Mouse (Mus musculus): ENCODE results near the gene Lypd4. TPM values are rescaled to one million over a fixed set of nuclear protein-coding genes. Genes with fewer than 3 reads are reported as not detected.

The Lypd4 gene
- polyA plus RNA-seq (2017; shearing (Covaris generic)), result not detected

GRCm38 (mm10) chr7:24869532-24870165 lies at the start of gene Lypd4, which contains the start of gene Dmrtc2:
TSS of gene Lypd4 (minus strand) at chr7:24869941.
TSS of gene Dmrtc2 (plus strand) at chr7:24870057.

GRCm38 (mm10) chr7:24902630-24903443 lies 33.1 kb upstream of the Lypd4 start, which contains the start of gene Arhgef1:
TSS of gene Arhgef1 (plus strand) at chr7:24902912.

GRCm38 (mm10) chr7:24897224-24897623 lies 27.5 kb upstream of the Lypd4 start, which contains the start of gene Cd79a:
TSS of gene Cd79a (plus strand) at chr7:24897381.

GRCm38 (mm10) chr7:24883896-24884692 lies 14.4 kb upstream of the Lypd4 start, which contains the start of gene Rps19:
TSS of gene Rps19 (plus strand) at chr7:24884371.

GRCm38 (mm10) chr7:24861913-24862312 lies 7.8 kb downstream of the Lypd4 start, which contains the start of gene Gm9844:
TSS of gene Gm9844 (plus strand) at chr7:24862213.

Other genes with a start within 250 kb of the Lypd4 start
- 1 to 10 TPM in 1 of 2 experiments, under 1 TPM in 1; 0.19 to 1.1 TPM for gene Lypd3, start 233.4 kb downstream of the Lypd4 start, polyA plus RNA-seq (2017; shearing (Covaris generic))
- under 1 TPM in 1 of 2 experiments, not detected in 1; 0.36 TPM for gene Tex101, start 193.3 kb downstream of the Lypd4 start, polyA plus RNA-seq (2017; shearing (Covaris generic))
- gene BC049730, start 160.7 kb downstream of the Lypd4 start, polyA plus RNA-seq (2017; shearing (Covaris generic)), result under 1 TPM; 0.13 to 0.31 TPM
- 1 to 10 TPM in 1 of 2 experiments, not detected in 1; 2.5 TPM for gene Gm4763, start 143.0 kb downstream of the Lypd4 start, polyA plus RNA-seq (2017; shearing (Covaris generic))
- gene Cd177, start 109.6 kb downstream of the Lypd4 start, polyA plus RNA-seq (2017; shearing (Covaris generic)), result under 1 TPM; 0.33 to 0.34 TPM
- 1 to 10 TPM in 1 of 2 experiments, under 1 TPM in 1; 0.82 to 1.6 TPM for gene Ceacam10, start 92.7 kb downstream of the Lypd4 start, polyA plus RNA-seq (2017; shearing (Covaris generic))
- gene Gm9844, start 7.7 kb downstream of the Lypd4 start, polyA plus RNA-seq (2017; shearing (Covaris generic)), result 10 to 100 TPM; 35.8 to 42.4 TPM
- gene Dmrtc2, start 116 bp upstream of the Lypd4 start, polyA plus RNA-seq (2017; shearing (Covaris generic)), result under 1 TPM in 1 of 2 experiments, not detected in 1; 0.23 TPM
- 1,000 to 10,000 TPM; 3,658 to 5,329 TPM for gene Rps19, start 14.4 kb upstream of the Lypd4 start, polyA plus RNA-seq (2017; shearing (Covaris generic))
- gene Cd79a, start 27.4 kb upstream of the Lypd4 start, polyA plus RNA-seq (2017; shearing (Covaris generic)), result 10 to 100 TPM; 20.1 to 49.7 TPM
- gene Arhgef1, start 33.0 kb upstream of the Lypd4 start, polyA plus RNA-seq (2017; shearing (Covaris generic)), result 1,000 to 10,000 TPM; 1,361 to 1,690 TPM
- not detected for gene Gm4881, start 74.6 kb upstream of the Lypd4 start, polyA plus RNA-seq (2017; shearing (Covaris generic))
- gene Rabac1, start 102.8 kb upstream of the Lypd4 start, polyA plus RNA-seq (2017; shearing (Covaris generic)), result 100 to 1,000 TPM; 598 to 776 TPM
- gene Atp1a3, start 136.0 kb upstream of the Lypd4 start, polyA plus RNA-seq (2017; shearing (Covaris generic)), result 1 to 10 TPM in 1 of 2 experiments, under 1 TPM in 1; 0.66 to 5.4 TPM
- gene Grik5, start 202.4 kb upstream of the Lypd4 start, polyA plus RNA-seq (2017; shearing (Covaris generic)), result 1 to 10 TPM; 9.0 to 9.7 TPM
- 10 to 100 TPM; 29.8 to 38.6 TPM for gene Zfp574, start 202.6 kb upstream of the Lypd4 start, polyA plus RNA-seq (2017; shearing (Covaris generic))